Mouse (Mus musculus) G1E-ER4 (cell line): Measurements from ENCODE around the gene Dmrt1. TPM values are rescaled to one million over a fixed set of nuclear protein-coding genes. Genes with fewer than 3 reads are reported as not detected.

ENCODE experiments used
- GATA1 ChIP-seq: IDR thresholded peaks from one replicate; pipeline ENCODE4 v1.8.0; 2012; ENCODE audit warnings: low read length, inconsistent platforms
- polyA plus RNA-seq: library from polyadenylated mRNA; stranded (reverse); fragments of >175 nt; gene quantifications from 2 replicates; pipeline ENCODE4 v1.2.3, GENCODE M21; 2012

Gene Dmrt1
- polyA plus RNA-seq, 1 experiment: not detected

DNA sequence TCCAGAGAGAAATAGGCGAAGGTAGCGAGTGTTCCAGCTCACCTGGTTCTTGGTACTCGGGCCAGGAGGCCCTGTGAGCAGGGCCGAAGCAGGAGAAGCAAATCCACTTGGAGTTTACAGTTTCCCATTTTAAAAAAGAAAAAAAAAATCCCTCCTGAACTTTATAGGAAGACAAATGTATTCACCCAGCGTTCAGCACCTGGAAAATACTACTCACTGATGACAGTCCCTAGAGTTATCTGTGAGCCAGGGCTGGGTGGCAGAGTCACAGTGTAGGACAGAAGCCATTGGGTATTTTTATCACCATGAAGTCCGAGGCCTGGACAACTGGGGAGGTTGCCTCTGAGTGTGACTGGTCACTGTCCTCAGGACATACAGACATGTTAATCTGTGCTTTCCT, 136.4 kb downstream of the Dmrt1 start:
- TF ChIP-seq GATA1: no peak

- TF ChIP-seq GATA1: no peak
These were observed 141.7 kb downstream of the Dmrt1 start for GRCm38 (mm10) chr19:25647136-25647535.

GRCm38 (mm10) chr19:25648701-25649100, 143.3 kb downstream of the Dmrt1 start:
- TF ChIP-seq GATA1: no peak

DNA sequence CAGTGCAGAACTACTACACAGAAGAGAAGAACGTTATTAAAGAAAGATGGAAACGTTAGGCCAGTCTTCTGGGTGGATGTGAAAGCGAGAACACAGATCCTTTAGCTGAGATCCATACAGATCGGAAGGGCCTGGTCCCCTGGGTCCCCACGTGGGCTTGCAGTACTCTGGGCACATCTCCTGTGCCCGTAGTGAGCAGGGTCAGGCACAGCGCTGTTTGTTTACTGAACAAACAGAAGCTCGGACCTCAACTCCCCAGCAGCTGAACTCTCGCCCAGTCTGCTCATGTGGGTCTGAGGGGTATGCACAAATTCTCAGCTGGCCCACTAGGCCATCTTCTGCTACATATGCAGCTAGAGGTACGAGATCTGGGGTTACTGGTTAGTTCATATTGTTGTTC, 145.1 kb downstream of the Dmrt1 start:
- TF ChIP-seq GATA1: no peak

DNA sequence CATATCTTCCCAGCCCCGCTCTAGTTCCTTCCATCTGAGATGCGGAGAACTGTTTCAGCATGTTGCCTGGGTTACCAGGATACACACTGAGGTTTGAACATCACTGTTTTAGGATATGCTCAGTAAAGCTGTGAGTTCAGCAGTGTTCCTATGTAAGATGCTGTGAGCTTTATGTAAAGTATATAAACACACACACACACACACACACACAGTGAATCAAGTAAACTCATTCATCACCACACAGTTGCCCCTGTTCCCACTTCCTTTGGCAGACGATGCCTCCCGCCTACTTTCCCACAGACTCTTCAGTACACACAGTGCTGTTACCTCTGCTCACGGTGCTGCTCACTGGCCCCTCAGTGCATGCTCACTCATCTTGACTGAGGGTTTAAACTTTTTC, 147.1 kb downstream of the Dmrt1 start:
- TF ChIP-seq GATA1: no peak

Other genes with a start within 250 kb of the Dmrt1 start
- gene Dmrt3, start 104.7 kb downstream of the Dmrt1 start, polyA plus RNA-seq: not detected in 2 replicates
- not detected in 2 replicates for gene Dmrt2, start 166.8 kb downstream of the Dmrt1 start, polyA plus RNA-seq